Mouse (Mus musculus) spleen, adult 2 months (tissue): ENCODE results near the gene Wnk2.

ENCODE experiments used
- CTCF ChIP-seq: fragments of 200-500 bp; IDR thresholded peaks from 2 replicates; pipeline ENCODE4 v1.5.1; 2011; ENCODE audit warnings: mild to moderate bottlenecking, inconsistent platforms; ENCODE audit not compliant: insufficient read depth, insufficient read length, insufficient replicate concordance; ENCODE audit errors: extremely low read depth
- POLR2A ChIP-seq: fragments of 200-500 bp; IDR thresholded peaks from 2 replicates; pipeline ENCODE4 v1.6.1; 2011; ENCODE audit warnings: low read depth, low read length, inconsistent platforms

GRCm38 (mm10) chr13:49021693-49022092 lies 126.1 kb downstream of the Wnk2 start:
- TF ChIP-seq CTCF: peak; percentile 33; the same call in 1 of the 2 replicates
- TF ChIP-seq POLR2A: no peak
